Mouse (Mus musculus): ENCODE measurements around the gene Tm6sf1. TPM values are rescaled to one million over a fixed set of nuclear protein-coding genes. Genes with fewer than 3 reads are reported as not detected.

The Tm6sf1 gene
- polyA plus RNA-seq, 1 experiment from 2014 or later: 11.1 TPM

DNA sequence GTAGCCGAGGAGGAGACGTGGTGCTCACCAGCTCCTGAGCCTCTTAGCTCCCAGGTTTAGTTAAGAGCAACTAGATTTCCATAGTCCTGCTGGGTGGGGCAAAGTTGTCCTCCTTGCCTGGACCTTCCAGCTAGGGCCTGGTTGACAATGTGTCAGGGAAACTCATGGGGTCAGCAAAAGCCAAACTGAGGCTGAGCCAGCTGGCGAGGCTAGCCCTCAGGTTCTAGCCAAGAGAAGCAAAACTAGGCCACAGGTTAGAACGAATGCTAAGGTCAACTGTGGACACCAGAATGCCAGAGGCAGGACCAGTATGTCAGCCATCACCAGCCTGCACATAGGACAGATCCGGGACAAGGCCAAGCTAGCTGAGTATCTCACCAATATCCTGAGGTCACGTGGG lies 17.4 kb upstream of the Tm6sf1 start:
- Histone ChIP-seq H3K27me3 (replicated peaks) (no peaks in the 10 kb centered on the region), H3K4me2 (no peak overlapping the region), H3K4me3 (replicated peaks) (no peak overlapping the region), H3K9me3 (no peaks in the 10 kb centered on the region), H3K4me1 (no peaks in the 10 kb centered on the region), H3K36me3 (no peaks in the 10 kb centered on the region), H3K9ac (no peak overlapping the region), H3K27ac (no peak overlapping the region)
- WGBS: 82% methylated on average over 6 of the region's 6 CpGs
- no peak for ATAC-seq (ENCODE audit: insufficient read depth, low FRiP score, low read depth)

DNA sequence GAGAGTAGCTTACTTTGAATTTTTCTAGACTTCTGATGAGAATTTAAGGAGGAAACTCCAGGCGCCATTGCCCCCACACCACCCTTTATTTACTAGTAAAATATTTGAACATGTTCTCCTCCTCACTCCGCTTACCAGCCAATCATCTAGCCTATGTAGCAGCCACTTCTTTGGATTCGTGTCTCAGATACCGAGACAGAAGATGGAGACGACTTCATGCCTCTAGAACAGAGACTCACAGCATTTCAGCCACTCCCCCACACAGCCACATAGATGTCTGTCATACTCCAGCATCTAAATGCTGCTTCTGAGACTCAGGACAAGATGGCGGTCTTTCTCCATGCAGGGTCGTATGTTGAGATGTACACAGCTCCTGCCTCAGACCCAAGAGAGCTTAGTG lies 16.7 kb upstream of the Tm6sf1 start:
- ATAC-seq (ENCODE audit: insufficient read depth, low FRiP score, low read depth): no peak
- H3K27ac ChIP-seq: no peak overlapping the region
- WGBS: 82% methylated on average over 7 of the region's 7 CpGs

DNA sequence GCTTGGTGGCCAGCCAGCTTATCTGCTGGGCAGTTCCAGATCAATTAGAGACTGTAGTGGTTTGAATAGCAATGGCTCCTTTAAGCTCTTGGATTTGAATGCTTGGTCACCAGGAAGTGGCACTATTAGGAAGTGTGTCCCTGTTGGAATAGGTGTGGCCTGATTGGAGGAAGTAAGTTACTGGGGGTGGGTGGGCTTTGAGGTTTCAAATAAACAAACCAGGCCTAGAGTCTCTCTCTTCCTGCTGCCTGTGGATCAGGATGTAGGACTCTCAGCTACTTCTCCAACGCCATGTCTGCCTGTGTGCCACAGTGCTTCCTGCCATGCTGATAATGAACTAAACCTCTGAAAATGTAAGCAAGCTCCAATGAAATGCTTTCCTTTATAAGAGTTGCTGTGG lies 15.8 kb upstream of the Tm6sf1 start:
- 64% methylated on average over 1 of the region's 1 CpGs for WGBS
- H3K36me3 ChIP-seq: no peaks in the 10 kb centered on the region
- no peaks in the 10 kb centered on the region for H3K9me3 ChIP-seq
- H3K4me2 ChIP-seq: no peak overlapping the region
- no peaks in the 10 kb centered on the region for H3K27me3 ChIP-seq (replicated peaks)
- no peak overlapping the region for H3K27ac ChIP-seq
- no peak overlapping the region for H3K4me3 ChIP-seq (replicated peaks)
- H3K9ac ChIP-seq: no peak overlapping the region
- no peaks in the 10 kb centered on the region for H3K4me1 ChIP-seq
- ATAC-seq (ENCODE audit: insufficient read depth, low FRiP score, low read depth): no peak

More for the DNA sequence above, 16.7 kb upstream of the Tm6sf1 start:
- no peaks in the 10 kb centered on the region for H3K9me3 ChIP-seq
- no peaks in the 10 kb centered on the region for H3K36me3 ChIP-seq
- H3K9ac ChIP-seq: no peak overlapping the region
- no peak overlapping the region for H3K4me2 ChIP-seq
- H3K4me1 ChIP-seq: no peaks in the 10 kb centered on the region
- H3K4me3 ChIP-seq (replicated peaks): no peak overlapping the region
- H3K27me3 ChIP-seq (replicated peaks): no peaks in the 10 kb centered on the region

DNA sequence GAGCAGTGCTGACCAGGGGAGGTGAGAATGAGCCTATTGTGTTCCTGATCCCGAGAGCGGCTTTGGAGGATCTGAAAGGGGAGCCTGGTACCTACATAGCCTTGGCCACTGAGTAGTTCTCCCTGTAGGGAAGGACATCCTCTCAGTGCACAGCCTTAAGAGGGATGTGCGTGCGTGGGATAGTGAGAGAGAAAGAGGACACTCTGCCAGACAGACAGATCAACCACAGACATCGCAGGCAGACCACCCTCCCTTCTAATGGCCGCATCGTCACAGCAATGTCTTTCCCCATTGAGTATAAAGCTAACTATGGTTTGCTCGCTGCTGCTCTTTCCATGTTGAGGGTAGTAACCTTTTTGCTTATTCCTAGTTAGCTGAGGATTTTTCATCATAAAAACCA lies 14.9 kb upstream of the Tm6sf1 start:
- no peak overlapping the region for H3K4me3 ChIP-seq (replicated peaks)
- no peak for ATAC-seq (ENCODE audit: insufficient read depth, low FRiP score, low read depth)
- H3K9ac ChIP-seq: no peak overlapping the region
- 82% methylated on average over 8 of the region's 8 CpGs for WGBS
- H3K27me3 ChIP-seq (replicated peaks): no peaks in the 10 kb centered on the region
- no peaks in the 10 kb centered on the region for H3K9me3 ChIP-seq
- no peaks in the 10 kb centered on the region for H3K36me3 ChIP-seq
- H3K27ac ChIP-seq: no peak overlapping the region
- H3K4me2 ChIP-seq: no peak overlapping the region
- no peaks in the 10 kb centered on the region for H3K4me1 ChIP-seq

DNA sequence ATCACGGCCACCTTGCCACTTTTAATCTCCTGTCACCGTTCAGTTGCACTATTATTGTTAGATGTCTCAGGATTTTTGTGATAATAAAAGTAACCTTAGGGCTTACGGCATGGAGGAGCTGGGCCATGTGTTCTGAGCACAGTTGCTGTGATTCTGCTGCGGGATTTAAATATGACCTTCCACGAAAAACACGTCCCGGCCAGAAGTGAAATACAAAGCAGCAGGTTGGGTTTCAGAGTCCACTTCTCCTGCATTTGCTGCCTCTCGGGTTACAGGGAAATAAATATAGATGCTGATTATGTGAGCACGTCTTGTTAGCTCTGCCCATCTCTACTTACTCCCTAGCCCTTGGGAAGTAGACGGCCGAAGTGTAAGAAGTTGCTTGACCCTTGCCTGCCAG lies 14.0 kb upstream of the Tm6sf1 start:
- no peaks in the 10 kb centered on the region for H3K4me1 ChIP-seq
- H3K27me3 ChIP-seq (replicated peaks): no peaks in the 10 kb centered on the region
- no peak overlapping the region for H3K4me3 ChIP-seq (replicated peaks)
- no peak overlapping the region for H3K27ac ChIP-seq
- no peaks in the 10 kb centered on the region for H3K36me3 ChIP-seq
- ATAC-seq (ENCODE audit: insufficient read depth, low FRiP score, low read depth): no peak
- H3K4me2 ChIP-seq: no peak overlapping the region
- H3K9me3 ChIP-seq: no peaks in the 10 kb centered on the region
- no peak overlapping the region for H3K9ac ChIP-seq
- 78% methylated on average over 11 of the region's 11 CpGs for WGBS

DNA sequence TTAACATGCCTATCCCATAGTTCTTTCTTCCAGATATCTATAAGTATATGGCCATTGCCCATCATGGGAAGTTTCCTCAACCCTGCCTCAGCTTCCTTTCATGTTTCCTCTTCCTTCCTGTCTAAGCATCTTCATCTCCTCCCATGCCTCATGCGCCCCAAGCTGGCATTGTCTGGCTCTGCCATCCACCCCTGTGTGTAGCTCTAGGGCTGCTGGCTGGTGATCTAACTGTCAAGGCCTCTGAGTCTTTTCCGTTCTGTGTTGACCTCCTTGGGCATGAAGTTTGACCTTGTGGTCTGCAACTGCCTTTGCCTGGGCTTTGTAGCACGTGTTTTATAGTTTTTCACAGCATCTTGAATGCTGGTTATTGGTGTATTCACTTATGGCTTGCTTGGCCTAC lies 13.5 kb upstream of the Tm6sf1 start:
- 74% methylated on average over 3 of the region's 3 CpGs for WGBS

DNA sequence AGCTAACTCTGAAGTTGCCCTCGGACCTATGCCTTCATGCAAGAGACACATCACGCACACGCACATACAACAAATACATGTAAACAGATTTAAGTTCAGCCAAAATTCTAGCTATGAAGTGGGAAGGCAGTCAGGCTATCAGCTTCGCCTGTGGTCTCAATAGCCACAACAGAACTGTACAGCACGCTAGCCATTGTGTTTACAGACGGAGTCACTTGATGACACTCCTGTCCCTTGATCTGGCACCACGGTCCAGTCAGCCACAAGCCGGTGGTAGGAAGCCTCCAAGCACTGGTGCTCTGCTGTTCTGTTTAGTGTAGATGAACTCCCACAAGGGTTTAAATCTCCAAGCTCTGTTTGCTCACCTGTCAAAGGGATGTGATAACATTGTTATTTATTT lies 12.8 kb upstream of the Tm6sf1 start:
- no peaks in the 10 kb centered on the region for H3K36me3 ChIP-seq
- no peaks in the 10 kb centered on the region for H3K9me3 ChIP-seq
- no peak overlapping the region for H3K4me3 ChIP-seq (replicated peaks)
- no peak overlapping the region for H3K27ac ChIP-seq
- no peaks in the 10 kb centered on the region for H3K4me1 ChIP-seq
- H3K9ac ChIP-seq: no peak overlapping the region
- no peaks in the 10 kb centered on the region for H3K27me3 ChIP-seq (replicated peaks)
- WGBS: 60% methylated on average over 8 of the region's 8 CpGs
- no peak for ATAC-seq (ENCODE audit: insufficient read depth, low FRiP score, low read depth)
- H3K4me2 ChIP-seq: no peak overlapping the region

More for the DNA sequence above, 13.5 kb upstream of the Tm6sf1 start:
- Histone ChIP-seq H3K9me3 (no peaks in the 10 kb centered on the region), H3K4me3 (replicated peaks) (no peak overlapping the region), H3K4me1 (no peaks in the 10 kb centered on the region), H3K27ac (no peak overlapping the region), H3K36me3 (no peaks in the 10 kb centered on the region), H3K9ac (no peak overlapping the region), H3K27me3 (replicated peaks) (no peaks in the 10 kb centered on the region), H3K4me2 (no peak overlapping the region)
- no peak for ATAC-seq (ENCODE audit: insufficient read depth, low FRiP score, low read depth)

DNA sequence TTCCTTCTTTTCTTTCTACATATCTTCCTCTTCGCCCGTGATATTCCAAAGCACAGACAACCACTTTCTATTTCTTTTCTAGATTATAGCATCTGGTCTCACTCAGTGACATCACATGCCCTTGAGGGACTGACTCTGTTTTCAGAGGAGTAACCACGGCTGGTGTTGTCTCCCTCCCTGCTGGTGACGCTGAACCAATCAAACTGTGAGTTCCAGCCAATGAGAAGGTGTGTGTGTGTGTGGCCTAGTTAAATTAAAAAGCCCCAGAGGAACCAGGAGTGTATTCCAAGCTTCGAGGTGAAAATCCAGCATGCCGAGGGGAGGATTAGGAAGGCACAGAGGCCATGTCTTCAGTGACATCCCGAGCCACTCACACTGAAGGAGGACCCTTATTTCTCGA lies 11.8 kb upstream of the Tm6sf1 start:
- no peaks in the 10 kb centered on the region for H3K27me3 ChIP-seq (replicated peaks)
- WGBS: 42% methylated on average over 8 of the region's 8 CpGs
- H3K4me2 ChIP-seq: no peak overlapping the region
- no peak overlapping the region for H3K27ac ChIP-seq
- no peak overlapping the region for H3K4me3 ChIP-seq (replicated peaks)
- no peaks in the 10 kb centered on the region for H3K36me3 ChIP-seq
- no peak overlapping the region for H3K9ac ChIP-seq
- ATAC-seq (ENCODE audit: insufficient read depth, low FRiP score, low read depth): no peak
- H3K4me1 ChIP-seq: no peaks in the 10 kb centered on the region
- no peaks in the 10 kb centered on the region for H3K9me3 ChIP-seq

DNA sequence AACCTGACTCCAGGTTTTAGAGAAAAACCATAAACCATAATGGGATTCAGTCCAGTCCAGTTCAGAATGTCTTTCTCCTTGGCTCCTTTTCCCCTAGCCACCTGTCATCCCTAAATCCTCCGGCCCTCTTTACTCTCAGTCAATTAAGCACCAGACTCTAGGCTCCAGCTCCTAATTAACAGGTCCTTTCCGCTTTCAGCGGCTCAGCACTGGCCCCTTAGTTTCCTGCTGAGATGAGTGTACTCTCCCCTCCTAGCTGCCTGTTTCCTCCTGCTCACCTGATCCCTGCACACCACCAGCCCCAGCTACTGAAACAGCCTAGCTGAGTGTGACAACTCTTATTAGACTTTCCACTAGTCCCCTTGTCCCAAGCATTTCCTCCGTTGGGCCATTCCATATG lies 11.0 kb upstream of the Tm6sf1 start:
- ATAC-seq (ENCODE audit: insufficient read depth, low FRiP score, low read depth): no peak
- 47% methylated on average over 4 of the region's 4 CpGs for WGBS
- H3K27ac ChIP-seq: no peak overlapping the region

DNA sequence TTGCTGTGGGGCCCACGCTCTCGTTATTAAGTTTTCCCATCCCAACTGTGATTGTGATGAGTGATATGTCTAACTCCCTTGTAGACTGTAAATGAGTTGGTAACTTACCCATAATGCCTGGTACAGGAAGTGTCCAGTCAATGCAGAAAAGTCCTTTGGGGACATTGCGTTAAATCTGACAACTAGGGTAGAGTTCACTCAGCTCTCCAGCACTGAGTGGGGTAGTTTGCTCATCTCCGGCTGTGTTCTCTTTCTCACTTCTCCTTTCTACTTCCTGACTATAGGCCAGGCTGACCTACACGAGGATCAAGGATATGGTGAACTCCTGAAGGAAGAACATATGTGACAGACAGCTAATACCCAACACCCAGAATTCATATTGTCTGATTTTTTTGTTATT lies 9.6 kb upstream of the Tm6sf1 start:
- Histone ChIP-seq H3K36me3 (no peaks in the 10 kb centered on the region), H3K27me3 (replicated peaks) (no peaks in the 10 kb centered on the region), H3K27ac (no peak overlapping the region), H3K4me3 (replicated peaks) (no peak overlapping the region), H3K4me1 (no peaks in the 10 kb centered on the region), H3K9me3 (no peaks in the 10 kb centered on the region), H3K4me2 (no peak overlapping the region), H3K9ac (no peak overlapping the region)
- ATAC-seq (ENCODE audit: insufficient read depth, low FRiP score, low read depth): no peak
- 85% methylated on average over 5 of the region's 5 CpGs for WGBS

More for the DNA sequence above, 11.0 kb upstream of the Tm6sf1 start:
- Histone ChIP-seq H3K4me1 (no peaks in the 10 kb centered on the region), H3K9ac (no peak overlapping the region), H3K4me2 (no peak overlapping the region), H3K9me3 (no peaks in the 10 kb centered on the region), H3K4me3 (replicated peaks) (no peak overlapping the region), H3K36me3 (no peaks in the 10 kb centered on the region), H3K27me3 (replicated peaks) (no peaks in the 10 kb centered on the region)

DNA sequence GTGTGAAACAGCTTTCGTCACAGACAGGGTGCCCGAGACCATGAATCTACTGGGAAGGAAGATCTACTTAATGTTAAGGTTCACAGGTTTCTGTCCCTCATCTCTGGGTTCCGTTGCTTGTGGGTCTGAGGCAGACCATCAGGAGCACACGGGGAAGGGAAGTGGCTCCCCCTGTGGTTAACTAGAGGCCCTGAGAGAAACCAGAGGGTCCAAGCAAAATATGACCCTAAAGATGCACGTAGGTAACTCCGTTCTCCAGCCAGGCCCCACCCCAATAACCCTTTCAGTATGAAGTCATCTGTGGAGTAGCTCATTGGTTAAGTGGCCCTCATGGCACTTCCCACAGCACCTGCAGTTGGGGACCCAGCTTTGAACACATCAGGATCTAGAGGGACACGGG lies 9.2 kb upstream of the Tm6sf1 start:
- 88% methylated on average over 7 of the region's 7 CpGs for WGBS

DNA sequence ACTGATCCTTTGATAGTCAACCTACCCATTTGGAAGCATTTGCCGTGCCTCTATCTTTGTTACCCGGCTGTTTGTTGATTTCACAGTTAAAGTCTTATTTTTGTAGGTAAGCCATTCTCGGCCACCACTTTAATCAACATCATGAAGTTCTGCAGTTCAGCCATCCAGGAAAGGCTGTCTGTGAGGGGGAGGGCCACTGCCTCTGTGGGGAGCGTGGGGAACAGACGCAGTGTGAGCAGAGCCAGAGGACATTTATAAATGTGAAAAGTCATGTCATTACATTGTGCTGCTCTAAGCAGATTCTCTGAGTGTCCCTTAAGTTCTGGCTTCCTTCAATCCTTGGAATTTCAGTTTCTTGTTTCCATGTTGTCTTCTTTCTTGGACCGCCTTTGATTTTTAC lies 8.6 kb upstream of the Tm6sf1 start:
- no peaks in the 10 kb centered on the region for H3K4me1 ChIP-seq
- no peak overlapping the region for H3K4me3 ChIP-seq (replicated peaks)
- H3K27me3 ChIP-seq (replicated peaks): no peaks in the 10 kb centered on the region
- no peak for ATAC-seq (ENCODE audit: insufficient read depth, low FRiP score, low read depth)
- WGBS: 71% methylated on average over 6 of the region's 6 CpGs
- no peaks in the 10 kb centered on the region for H3K36me3 ChIP-seq
- no peak overlapping the region for H3K27ac ChIP-seq
- no peaks in the 10 kb centered on the region for H3K9me3 ChIP-seq
- H3K9ac ChIP-seq: no peak overlapping the region
- no peak overlapping the region for H3K4me2 ChIP-seq

More for the DNA sequence above, 9.2 kb upstream of the Tm6sf1 start:
- no peaks in the 10 kb centered on the region for H3K36me3 ChIP-seq
- no peaks in the 10 kb centered on the region for H3K4me1 ChIP-seq
- ATAC-seq (ENCODE audit: insufficient read depth, low FRiP score, low read depth): no peak
- no peak overlapping the region for H3K4me3 ChIP-seq (replicated peaks)
- no peaks in the 10 kb centered on the region for H3K9me3 ChIP-seq
- no peak overlapping the region for H3K4me2 ChIP-seq
- no peak overlapping the region for H3K27ac ChIP-seq
- no peaks in the 10 kb centered on the region for H3K27me3 ChIP-seq (replicated peaks)
- H3K9ac ChIP-seq: no peak overlapping the region

DNA sequence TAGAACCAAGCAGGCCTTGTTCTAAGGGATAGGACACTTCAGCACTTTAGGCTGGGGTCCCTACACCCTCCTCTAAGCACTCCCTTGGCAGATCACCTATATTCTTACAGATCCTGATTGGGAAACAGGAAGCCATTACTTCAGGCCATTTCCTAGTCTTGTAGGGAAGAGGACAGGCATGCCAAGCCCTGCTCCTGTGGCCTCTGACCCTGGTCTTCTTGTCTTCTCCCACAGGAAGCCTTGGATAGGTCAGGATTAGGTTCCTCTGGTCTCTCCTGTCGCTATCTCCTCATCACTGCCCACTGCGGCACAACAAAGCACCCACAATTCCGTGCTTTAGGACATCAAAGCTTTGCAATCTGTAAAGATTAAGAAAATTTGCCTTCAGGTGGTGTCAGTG lies 7.1 kb upstream of the Tm6sf1 start:
- Histone ChIP-seq H3K27me3 (replicated peaks) (peaks cover 4% of the 10 kb centered on the region; the same call in 1 of the 2 replicates), H3K4me1 (no peaks in the 10 kb centered on the region), H3K36me3 (no peaks in the 10 kb centered on the region), H3K9ac (no peak overlapping the region), H3K9me3 (no peaks in the 10 kb centered on the region), H3K27ac (no peak overlapping the region), H3K4me2 (no peak overlapping the region), H3K4me3 (replicated peaks) (no peak overlapping the region)
- no peak for ATAC-seq (ENCODE audit: insufficient read depth, low FRiP score, low read depth)
- 68% methylated on average over 3 of the region's 3 CpGs for WGBS

Measured in stomach, embryonic 15.5 days (tissue).